Mouse (Mus musculus): ENCODE data around the gene Prok2.

Prok2 gene

DNA sequence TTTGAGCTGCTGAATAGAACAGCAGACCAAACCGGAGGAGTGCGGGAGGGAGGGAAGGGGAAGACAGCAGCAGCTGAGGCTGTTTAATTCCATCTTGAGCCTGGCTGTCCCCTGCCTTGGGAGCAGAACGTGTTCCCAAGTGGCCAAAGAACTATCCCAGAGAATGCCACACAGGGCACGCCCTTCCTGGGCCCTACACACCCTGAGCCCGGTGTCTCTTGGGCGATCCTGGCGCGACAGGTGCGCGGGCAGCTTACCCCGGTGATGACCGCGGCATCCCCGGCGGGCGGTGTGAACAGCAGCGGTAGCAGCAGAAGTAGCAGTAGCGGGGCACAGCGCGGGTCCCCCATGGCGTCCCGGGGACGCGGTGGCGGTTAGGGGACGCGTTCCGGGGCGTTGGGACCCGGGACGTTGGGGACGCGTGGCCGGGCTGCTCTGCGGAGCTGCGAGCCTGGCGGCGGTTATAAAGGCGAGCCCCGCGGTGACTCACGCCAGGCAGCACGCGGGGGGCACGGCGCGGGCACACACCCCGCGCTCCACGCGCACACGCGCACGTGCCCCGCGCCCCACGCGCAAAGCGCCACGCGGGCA, at the start of gene Prok2:
Prok2 (minus strand) TSS at position 422 of the 591 bp plus-strand sequence.
- no peak for DNase-seq

DNA sequence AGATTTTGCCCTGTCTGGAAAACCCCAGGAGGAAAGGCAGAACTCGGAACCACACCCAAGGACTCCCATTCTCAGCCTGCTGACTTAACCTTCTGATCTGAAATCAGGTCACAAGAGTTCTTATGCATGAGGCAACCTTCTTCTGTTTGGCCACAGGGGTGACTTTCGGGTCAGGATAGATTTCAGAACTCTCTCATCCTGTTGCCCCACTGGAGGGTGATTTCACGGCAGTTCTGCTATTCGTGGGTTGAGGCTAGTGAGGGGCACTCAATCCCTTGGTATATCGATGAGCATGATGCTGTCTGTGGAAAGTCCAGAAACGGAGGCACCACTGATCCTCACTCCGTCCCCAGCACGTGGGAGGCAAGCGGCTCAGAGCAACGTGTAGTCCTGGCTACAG, 48.5 kb upstream of the Prok2 start:
- DNase-seq, result no peak

DNA sequence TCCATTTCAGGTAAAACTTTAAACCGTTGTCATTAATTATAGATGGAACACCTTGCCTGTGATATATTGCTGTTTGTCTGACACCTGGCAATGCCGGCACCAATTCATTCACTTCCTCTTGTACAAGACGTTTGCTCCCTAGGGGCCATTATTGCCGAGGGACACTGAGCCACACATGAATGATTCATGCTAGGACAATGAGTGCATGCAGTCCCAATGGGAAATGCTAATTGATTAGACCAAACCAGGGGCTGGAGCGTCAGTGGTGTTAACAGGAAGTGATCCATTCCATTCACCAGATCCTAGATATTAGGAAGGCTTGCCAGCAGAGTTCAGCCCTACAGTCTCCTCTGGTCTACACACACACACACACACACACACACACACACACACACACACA, 42.3 kb upstream of the Prok2 start:
- DNase-seq, result no peak

DNA sequence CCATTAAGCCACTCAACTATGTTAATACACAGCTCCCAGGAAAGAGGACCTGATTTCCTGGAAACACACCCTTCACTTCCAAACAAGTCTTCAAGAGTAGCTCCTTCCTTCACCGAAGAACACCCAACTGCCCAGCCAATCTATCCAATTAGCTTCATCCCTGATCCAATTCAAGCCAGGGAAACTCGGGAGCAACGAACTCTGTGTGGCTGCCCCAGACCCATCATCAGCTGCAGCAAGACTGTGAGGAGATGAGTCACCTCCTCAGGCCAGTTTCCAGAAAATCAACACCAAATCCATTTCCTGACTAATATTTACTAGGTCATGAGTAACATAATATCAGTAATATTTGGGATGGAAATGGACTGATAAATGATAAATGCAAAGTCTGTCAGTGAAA, 38.7 kb upstream of the Prok2 start:
- no peak for DNase-seq

DNA sequence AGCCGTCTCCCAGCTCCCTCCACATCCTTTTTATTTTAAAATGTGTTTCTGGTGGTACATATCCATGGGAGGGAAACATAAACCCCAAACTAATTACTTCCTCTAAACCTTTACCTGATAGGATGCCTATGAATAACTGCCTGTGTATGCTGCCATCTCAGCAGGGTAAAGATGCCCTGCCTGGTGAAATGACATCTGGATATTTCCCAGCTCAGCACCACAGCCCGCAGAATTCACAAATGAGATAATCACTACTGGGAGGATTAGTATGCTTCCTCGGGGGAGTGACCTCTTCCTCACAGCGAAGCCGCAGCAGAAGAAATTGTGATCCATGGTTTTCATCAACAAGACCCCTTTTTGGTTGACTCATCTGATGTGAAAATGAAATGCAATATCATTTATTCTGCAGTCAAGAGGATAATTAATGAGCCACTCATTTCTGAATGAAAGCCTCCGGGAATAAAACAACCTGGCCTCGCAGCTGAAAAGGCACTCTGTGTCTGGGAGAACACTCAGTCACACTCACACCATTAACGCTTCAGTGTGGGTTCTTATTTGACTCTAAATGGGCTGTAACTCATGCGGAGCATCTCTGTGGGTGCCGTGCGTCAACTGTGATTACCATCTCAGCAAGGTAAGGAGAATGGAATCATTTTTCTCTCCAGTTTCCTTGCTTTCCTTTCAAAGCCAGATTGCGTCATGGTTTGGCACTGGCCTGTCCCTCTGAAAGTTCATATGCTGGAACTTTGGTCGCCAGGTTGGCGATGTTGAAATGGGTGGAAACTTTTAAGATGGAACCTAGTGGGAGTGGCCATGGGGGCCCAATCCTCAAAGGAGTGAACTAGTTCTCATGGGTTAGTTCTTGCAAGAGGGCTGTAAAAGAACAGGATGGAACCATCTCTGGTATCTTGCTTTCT, 36.1 kb upstream of the Prok2 start:
- DNase-seq, result no peak

DNA sequence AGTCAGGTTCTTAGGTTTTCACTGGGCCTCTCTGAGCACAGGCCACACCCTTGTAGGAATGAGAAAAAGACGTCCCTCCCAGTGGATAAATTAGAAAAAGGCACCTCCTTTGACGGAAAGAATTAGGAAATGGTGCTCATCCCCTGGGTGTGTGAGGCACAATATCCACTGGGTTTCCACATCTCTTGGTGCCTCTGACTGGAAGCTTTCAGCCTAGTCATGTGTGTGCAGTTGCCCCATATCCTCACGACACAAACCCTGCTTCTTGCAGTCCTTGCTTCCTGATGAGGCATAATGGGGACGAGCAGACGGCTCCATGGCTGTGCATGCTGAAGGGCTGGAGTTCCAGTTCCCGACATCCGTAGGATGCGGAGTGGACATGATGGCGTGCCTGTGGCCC, 29.9 kb upstream of the Prok2 start:
- DNase-seq, result no peak

DNA sequence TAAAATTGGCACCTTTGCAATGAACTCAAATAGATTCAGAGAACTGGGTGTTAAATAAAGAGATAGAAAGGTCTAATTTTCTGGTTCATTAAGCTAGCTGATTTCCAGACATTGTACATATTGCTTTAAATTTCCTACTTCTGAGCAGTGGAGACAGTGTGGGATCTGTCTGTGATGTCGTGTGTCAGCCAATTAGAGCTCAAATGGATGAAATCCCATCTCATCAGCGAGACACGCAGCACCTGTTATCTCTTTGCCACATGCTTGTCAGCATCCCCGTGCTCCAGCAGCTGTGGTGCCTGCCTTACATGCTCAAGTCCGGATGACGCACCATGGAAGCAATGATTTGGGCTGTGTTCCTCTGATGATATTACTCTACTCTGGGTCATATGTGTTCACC, 25.1 kb upstream of the Prok2 start:
- peak; percentile 50 for DNase-seq

DNA sequence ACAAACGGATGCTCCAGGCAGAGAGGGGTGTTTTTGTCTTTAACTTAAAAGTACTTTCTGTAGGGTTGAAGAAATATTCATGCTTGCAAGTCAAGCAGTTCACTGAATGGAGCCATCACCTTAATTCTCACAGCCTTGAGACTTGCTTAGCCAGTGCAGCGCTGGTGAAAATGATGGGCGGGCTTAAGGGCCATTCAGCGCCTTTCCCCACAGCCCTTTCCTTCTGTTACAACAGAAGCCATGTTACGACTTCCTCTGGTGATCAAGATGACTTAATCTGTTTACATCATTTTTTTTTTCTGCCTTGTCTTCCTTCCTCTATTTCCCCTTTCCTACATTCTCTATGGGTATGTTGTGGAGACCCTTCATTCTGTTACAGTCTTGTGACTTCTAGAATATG, 20.1 kb upstream of the Prok2 start:
- DNase-seq, result no peak

DNA sequence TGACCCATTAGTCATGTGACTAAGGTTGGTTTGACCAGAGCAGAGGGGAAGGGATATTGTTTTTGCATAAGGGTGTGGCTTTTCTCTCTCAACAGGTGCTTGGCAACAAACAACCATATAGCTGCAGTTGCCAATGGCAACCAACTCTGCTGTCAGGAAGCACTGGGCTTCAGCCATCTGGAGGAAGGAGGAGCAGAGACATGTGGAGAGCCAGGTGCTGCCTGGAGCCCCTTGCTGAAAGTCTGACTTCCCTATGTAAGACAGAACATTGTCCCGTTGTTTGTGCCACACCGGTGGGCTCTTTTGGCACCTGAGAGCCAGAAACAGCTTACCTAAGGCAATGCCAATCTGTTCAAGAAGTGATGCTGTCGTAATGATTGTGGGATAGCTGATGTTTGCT, 16.7 kb upstream of the Prok2 start:
- peak; percentile 44 for DNase-seq

DNA sequence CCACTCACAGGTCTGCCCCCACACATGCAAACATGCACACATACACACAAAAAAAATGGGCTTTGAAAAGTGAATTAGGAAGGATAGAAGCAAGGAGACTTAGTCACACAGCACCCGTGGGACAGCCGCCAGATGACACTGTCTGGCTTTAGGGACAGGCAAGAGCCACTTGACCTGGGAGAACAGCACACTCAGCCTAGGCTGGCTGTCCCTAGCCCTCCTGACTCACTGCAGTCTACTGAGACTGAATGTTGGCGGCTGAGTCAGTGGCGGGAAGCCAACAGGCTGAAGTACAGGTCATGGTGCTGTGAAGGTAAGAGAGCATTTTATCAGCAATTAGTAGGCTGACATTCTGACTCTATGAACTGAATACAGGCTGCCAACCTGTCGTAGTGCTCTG, 8.5 kb upstream of the Prok2 start:
- no peak for DNase-seq

DNA sequence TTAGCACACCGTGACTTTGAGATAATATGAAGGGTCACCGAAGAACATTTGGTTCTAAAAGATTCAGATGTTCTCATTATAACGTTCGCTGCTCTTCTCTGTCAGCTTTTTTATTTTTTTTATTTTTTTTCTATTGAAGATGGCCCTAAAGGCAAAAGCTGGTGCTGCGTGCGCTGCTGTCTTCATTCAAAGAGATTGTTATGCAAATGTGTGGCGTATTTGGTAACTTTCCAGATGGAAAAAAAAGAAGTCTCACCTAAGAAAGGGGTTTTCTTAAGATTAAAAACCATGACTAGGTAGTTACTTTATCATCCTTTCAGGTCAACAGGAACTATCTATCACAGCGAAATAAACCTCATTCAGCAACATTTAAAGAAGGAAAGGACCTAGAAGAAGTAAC, 6.5 kb upstream of the Prok2 start:
- DNase-seq, result no peak

DNA sequence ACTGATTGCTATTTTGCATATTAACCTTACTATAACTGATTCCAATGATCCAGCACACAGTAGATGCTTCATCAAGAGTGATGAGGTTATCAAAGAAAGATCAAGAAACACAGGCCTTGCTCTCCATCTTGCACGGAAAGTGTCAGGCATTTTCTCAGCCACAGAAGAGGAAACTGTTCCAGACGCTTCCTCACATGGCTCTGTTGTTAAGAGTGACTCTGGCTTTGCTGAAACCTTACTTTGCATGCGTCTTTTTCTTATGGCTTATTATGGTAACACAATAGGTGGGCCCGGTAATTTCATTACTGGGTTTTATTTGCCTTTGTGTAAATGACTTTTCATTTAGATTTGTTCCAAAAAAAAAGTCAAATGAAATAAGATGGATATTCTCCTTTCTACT, 5.7 kb upstream of the Prok2 start:
- no peak for DNase-seq

DNA sequence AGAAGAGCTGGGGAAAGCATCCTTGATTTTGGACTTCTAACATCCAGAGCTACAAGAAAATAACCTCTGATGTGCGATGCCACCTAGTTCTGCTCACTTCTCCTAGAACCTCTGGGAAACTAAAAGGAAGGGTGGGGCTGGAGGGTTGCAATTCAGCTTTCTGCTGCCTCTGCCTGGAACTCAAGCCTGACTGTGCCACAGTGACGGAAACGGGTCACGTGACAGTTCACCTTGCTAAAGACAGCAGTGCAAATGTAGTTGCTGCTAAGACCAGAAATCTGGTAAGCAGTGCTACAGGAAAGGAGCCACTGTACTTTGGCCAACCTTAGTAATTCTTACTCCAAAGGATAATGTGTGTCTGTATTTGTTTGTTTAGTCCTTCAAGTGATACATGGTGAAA, 3.7 kb upstream of the Prok2 start:
- no peak for DNase-seq

DNA sequence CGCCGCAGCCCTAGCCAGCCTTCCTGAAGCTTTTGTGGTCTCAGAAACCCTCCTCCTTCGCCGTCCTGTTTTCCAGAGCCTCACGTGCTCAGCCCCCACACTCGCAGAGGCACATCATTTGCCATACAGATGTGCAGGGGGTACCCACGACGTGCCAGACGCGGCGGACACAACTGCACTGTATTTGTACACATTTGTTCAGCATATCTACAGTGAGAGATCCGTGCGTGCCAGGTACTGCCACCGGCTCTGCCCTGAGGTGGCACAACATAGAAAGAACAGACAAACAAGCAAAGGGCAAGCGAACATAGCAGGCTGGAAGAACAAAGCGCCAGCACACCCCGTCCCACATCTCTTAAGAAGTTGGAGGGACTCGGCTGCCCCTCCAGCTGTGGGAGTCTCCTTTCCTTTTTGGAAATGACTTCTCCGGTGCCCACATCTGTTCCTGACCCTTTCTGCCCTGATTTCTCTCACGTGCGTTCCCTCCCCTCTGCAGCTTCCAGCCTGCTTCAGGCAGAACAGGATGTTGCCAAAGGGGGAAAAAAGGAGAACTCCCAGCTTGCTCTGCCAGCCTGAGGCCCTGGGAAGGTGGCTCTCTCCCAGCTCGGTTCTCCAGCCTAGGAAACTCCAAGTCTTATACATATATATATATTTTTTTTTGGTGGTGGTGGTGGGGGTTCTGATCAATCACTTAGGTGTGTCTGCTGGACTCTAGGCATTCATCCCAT, 548 bp upstream of the Prok2 start:
- no peak for DNase-seq

DNA sequence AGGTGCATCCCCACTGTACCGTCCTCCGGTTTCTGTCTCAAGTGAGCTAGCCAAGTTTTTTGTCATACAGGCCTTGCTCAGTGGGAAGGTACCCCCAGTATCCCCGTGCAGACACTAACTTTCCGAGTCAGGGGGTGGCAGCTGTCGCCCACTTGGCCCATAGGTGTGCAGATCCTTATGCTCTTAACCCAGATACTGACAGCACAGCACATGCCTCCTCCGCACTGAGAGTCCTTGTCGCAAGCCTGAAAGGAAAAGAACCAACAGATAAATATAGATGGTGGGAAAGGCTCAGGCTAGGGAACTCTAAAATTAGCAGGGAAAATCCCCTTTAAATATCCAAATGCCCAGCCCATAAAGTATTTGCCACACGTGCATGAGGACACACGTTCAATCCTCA, 3.8 kb downstream of the Prok2 start:
- no peak for DNase-seq

DNA sequence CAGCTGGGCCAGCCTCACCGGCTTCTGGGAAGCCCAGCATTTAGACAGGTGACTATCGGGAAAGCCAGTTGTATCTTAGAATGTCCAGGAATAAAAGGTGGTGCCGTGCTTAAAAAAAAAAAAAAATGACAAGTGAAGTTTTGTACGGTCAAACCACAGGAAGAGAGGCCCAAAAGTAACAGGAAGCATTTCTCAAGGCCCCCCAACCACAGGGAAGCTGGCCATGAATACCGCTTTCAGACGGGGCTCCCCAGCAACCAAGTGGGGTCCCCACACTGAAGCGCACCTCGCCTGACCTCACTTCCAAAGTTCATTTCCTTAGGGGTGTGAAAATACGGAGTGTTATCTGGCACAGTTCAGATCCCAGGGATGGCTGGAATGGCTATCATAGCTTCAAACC, 5.2 kb downstream of the Prok2 start:
- no peak for DNase-seq

DNA sequence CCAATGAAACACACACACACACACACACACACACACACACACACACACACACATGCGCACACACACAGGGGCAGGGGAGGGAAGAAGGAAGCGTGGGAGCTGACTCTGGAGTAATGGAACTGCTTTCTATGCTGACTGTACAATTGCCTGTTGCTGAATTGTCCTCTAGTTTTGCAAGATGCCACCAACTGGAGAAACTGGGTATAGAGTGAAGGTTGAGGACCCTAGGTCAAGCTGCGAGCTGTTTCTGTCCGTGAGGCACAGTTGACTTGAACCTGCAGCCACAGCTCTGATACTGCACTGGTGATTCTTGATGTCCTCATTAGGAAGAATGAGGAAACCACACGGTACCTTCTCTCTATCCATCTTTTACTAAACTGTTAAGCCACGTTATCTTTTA, 10.3 kb downstream of the Prok2 start:
- no peak for DNase-seq

DNA sequence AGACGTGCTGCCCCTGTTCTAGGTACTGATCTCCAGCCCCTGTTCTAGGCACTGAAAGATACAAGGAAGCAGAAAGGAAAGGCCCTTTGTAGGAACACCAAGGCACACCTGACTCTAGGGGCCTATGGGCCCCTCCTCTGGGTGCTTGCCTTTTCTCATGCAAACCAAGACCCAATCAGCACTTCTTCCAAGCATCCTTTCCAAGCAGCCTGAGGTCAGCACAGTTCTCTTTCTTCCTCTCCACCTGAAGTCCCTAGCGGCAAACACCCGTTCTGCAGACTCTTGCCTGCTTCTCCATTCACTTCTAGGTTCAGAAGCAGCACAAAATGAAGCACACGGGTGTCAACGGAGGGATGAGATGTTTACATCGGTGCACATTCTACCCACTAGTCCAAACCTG, 11.0 kb downstream of the Prok2 start:
- no peak for DNase-seq

DNA sequence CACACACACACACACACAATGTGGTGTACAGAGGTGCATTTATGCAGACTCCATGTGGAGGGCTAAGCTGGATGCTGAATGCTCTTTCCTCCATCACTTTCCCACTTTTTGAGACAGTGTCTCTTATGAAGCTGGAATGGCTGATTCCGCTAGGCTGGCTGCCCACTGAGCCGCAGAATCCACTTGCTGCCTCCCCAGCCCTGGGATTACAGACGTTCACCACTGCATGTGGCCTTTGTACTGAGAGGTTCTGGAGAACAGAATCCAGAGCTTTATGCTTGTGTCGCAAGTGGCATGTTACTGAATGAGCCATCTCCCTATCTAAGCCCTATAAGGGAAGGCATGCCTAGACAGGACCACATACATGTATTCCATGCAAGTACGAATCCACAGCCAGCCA, 12.9 kb downstream of the Prok2 start:
- DNase-seq, result no peak

DNA sequence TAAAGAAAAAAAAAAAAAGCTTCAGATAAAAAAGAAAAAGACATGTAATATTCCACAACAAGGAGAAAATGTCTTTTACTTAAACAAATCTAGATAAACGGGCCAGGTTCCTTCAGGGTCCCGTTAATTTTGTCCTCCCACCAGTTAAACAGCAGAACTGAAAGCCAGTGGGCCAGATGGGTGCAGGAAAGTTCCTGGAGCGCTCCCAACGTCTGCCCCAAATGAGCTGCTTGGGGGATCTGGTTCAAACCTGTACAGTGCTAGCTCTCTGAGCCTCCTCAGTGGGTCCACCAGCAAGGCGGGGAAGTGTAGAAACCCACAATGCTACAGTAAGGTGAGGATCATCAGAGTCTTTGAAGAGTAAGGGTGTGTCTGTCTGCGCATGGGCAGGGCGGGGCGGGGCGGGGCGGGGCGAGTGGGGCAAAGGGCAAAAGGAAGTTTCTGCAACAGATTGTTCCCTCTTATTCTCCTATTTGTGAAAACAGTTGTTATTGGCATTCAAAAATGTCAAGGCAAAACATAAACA, 14.6 kb downstream of the Prok2 start:
- no peak for DNase-seq

DNA sequence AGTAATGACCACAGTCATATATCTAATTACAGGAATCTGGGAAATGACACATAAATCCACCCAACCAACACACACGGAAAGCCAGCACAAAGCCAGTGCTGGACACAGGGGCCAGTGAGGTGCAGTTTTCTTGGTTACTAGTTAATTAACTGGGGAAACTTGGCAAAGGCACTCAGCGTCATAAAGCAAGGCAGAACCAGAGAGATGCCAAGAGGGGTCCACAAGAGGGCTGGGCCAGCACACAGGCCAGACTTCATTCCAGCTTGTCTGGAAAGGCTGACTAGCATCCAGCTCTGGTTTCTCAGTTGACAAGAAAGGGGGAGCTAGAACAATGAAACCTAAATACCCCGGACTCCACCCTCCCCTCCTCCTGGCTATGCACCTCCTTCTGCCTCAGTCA, 25.7 kb downstream of the Prok2 start:
- no peak for DNase-seq

DNA sequence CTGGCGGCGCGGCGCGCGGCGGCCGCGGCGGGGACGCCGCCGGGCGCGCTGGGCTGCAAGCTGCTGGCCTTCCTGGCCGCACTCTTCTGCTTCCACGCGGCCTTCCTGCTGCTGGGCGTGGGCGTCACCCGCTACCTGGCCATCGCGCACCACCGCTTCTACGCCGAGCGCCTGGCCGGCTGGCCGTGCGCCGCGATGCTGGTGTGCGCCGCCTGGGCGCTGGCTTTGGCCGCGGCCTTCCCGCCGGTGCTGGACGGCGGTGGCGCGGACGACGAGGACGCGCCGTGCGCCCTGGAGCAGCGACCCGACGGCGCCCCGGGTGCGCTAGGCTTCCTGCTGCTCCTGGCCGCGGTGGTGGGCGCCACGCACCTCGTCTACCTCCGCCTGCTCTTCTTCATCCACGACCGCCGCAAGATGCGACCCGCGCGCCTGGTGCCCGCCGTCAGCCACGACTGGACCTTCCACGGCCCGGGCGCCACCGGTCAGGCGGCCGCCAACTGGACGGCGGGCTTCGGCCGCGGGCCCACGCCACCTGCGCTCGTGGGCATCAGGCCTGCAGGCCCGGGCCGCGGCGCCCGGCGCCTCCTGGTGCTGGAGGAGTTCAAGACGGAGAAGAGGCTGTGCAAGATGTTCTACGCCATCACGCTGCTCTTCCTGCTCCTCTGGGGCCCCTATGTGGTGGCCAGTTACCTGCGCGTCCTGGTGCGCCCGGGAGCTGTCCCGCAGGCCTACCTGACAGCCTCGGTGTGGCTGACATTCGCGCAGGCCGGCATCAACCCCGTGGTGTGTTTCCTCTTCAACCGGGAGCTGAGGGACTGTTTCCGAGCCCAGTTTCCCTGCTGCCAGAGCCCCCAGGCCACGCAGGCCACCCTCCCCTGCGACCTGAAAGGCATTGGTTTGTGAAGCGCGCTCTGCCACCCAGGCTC, 33.0 kb downstream of the Prok2 start:
- no peak for DNase-seq
